Mouse (Mus musculus) hindbrain, postnatal 0 days (tissue): ENCODE data around the gene Sema4a. TPM values are rescaled to one million over a fixed set of nuclear protein-coding genes. Genes with fewer than 3 reads are reported as not detected.

Experiments
- ATAC-seq: fragments of 200-750 bp; cut with Nextera tagmentation; 2 replicates; pipeline ENCODE4 v1.8.0; 2017; ENCODE audit warnings: mild to moderate bottlenecking, moderate TSS enrichment, moderate library complexity
- DNase-seq: peaks from one replicate; pipeline ENCODE4 v3.0.0-alpha.2; 2015; ENCODE audit warnings: low spot score
- H3K27ac ChIP-seq: fragments of 300-500 bp; sonication (generic); 2 replicates; pipeline ENCODE4 v1.5.1; 2014; ENCODE audit warnings: mild to moderate bottlenecking
- H3K27me3 ChIP-seq: fragments of 300-500 bp; sonication (generic); 2 replicates; pipeline ENCODE4 v1.6.1; 2014; ENCODE audit warnings: low read length, mixed read lengths; ENCODE audit not compliant: insufficient read depth
- H3K36me3 ChIP-seq: fragments of 300-500 bp; sonication (generic); 2 replicates; pipeline ENCODE4 v1.6.1; 2014; ENCODE audit warnings: low read length, mixed read lengths; ENCODE audit not compliant: insufficient read depth
- H3K4me1 ChIP-seq: fragments of 300-500 bp; sonication (generic); 2 replicates; pipeline ENCODE4 v1.6.1; 2014; ENCODE audit warnings: antibody characterized with exemption, low read length, mixed read lengths; ENCODE audit not compliant: insufficient read depth
- H3K4me2 ChIP-seq: fragments of 300-500 bp; sonication (generic); 2 replicates; pipeline ENCODE4 v1.6.1; 2014; ENCODE audit warnings: low read depth, mild to moderate bottlenecking, low read length, moderate library complexity, mixed read lengths
- H3K4me3 ChIP-seq: fragments of 300-500 bp; sonication (generic); 2 replicates; pipeline ENCODE4 v1.5.1; 2014; ENCODE audit warnings: low read length
- H3K9ac ChIP-seq: fragments of 300-500 bp; sonication (generic); replicated peaks from 2 replicates; pipeline ENCODE4 v1.6.1; 2014; ENCODE audit warnings: mild to moderate bottlenecking, low read length, moderate library complexity, mixed read lengths
- H3K9me3 ChIP-seq: fragments of 300-500 bp; sonication (generic); 2 replicates; pipeline ENCODE4 v1.6.1; 2016; ENCODE audit warnings: low read length, mixed read lengths
- CTCF ChIP-seq: IDR thresholded peaks from 2 replicates; pipeline ENCODE4 v1.5.1; 2016; ENCODE audit warnings: antibody characterized with exemption, control low read depth, low read depth
- WGBS: fragments of 180-500 bp; shearing (Covaris S2); extraction: QIAGEN DNeasy Blood & Tissue Kit; methylation state at CpG from one replicate; pipeline ENCODE4 v1.1.7; 2014; 5-methylcytosine and 5-hydroxymethylcytosine counted together
- polyA plus RNA-seq: library from polyadenylated mRNA; unstranded; fragments of >200 nt; fragmentation: Nextera tagmentation; extraction: Ambion mirVana; gene quantifications from 2 replicates; pipeline ENCODE4 v1.2.1, GENCODE M21; 2015
- total RNA-seq: library from RNA; depleted of rRNA; stranded (reverse); fragments of >200 nt; gene quantifications from 2 replicates; pipeline ENCODE4 v1.2.3, GENCODE M21; 2014

The Sema4a gene
- total and polyA plus RNA-seq, 2 experiments from 2014 or later = 26.5 to 45.2 TPM

GRCm38 (mm10) chr3:88503505-88503863 lies 42.5 kb upstream of the Sema4a start:
- TF ChIP-seq CTCF = no peak
- 26% methylated on average over 4 of the region's 4 CpGs for WGBS
- H3K4me3 ChIP-seq = peak overlapping the region; percentile 69
- H3K27me3 ChIP-seq = no peaks in the 10 kb centered on the region
- H3K27ac ChIP-seq = peak overlapping the region; percentile 82
- H3K4me1 ChIP-seq = peaks cover 17% of the 10 kb centered on the region
- no peaks in the 10 kb centered on the region for H3K36me3 ChIP-seq
- H3K9ac ChIP-seq = peak overlapping the region; percentile 82; the same call in 1 of the 2 replicates
- DNase-seq (no peak), ATAC-seq (no peak; the same call in 1 of the 2 replicates)
- peak overlapping the region; percentile 90 for H3K4me2 ChIP-seq
- no peaks in the 10 kb centered on the region for H3K9me3 ChIP-seq

GRCm38 (mm10) chr3:88502641-88503504 lies 41.9 kb upstream of the Sema4a start:
- Histone ChIP-seq H3K27ac (peak overlapping the region; percentile 82), H3K27me3 (no peaks in the 10 kb centered on the region), H3K36me3 (no peaks in the 10 kb centered on the region), H3K4me3 (peak overlapping the region; percentile 69), H3K9ac (peak overlapping the region; percentile 82), H3K9me3 (no peaks in the 10 kb centered on the region), H3K4me1 (peaks cover 17% of the 10 kb centered on the region), H3K4me2 (peak overlapping the region; percentile 90)
- ATAC-seq = peak; percentile 93
- TF ChIP-seq CTCF = no peak
- WGBS = 1% methylated on average over 54 of the region's 55 CpGs
- peak; percentile 92 for DNase-seq

- H3K27ac ChIP-seq = peak overlapping the region; percentile 82; the same call in 1 of the 2 replicates
- peak overlapping the region; percentile 82 for H3K9ac ChIP-seq
- peak; percentile 50 for DNase-seq
- H3K4me3 ChIP-seq = peak overlapping the region; percentile 69
- ATAC-seq = peak; percentile 6; the same call in 1 of the 2 replicates
- whole genome bisulfite sequencing = 24% methylated on average over 11 of the region's 11 CpGs
- H3K27me3 ChIP-seq = no peaks in the 10 kb centered on the region
- TF ChIP-seq CTCF = no peak
- no peaks in the 10 kb centered on the region for H3K36me3 ChIP-seq
- H3K9me3 ChIP-seq = no peaks in the 10 kb centered on the region
- peaks cover 17% of the 10 kb centered on the region for H3K4me1 ChIP-seq
- peak overlapping the region; percentile 90 for H3K4me2 ChIP-seq
Observed at GRCm38 (mm10) chr3:88502031-88502571, 41.1 kb upstream of the Sema4a start.

- Histone ChIP-seq H3K4me3 (peak overlapping the region; percentile 69), H3K36me3 (no peaks in the 10 kb centered on the region), H3K27ac (0 out of 2 replicates have a peak overlapping the region, but pooled peaks have one; percentile 9), H3K4me1 (peaks cover 17% of the 10 kb centered on the region), H3K27me3 (no peaks in the 10 kb centered on the region), H3K9ac (peak overlapping the region; percentile 82; the same call in 1 of the 2 replicates), H3K4me2 (peak overlapping the region; percentile 90), H3K9me3 (no peaks in the 10 kb centered on the region)
- no peak for TF ChIP-seq CTCF
- 65% methylated on average over 6 of the region's 6 CpGs for WGBS
- DNase-seq (no peak), ATAC-seq (no peak)
Observed at GRCm38 (mm10) chr3:88501366-88502030, 40.5 kb upstream of the Sema4a start.

DNA sequence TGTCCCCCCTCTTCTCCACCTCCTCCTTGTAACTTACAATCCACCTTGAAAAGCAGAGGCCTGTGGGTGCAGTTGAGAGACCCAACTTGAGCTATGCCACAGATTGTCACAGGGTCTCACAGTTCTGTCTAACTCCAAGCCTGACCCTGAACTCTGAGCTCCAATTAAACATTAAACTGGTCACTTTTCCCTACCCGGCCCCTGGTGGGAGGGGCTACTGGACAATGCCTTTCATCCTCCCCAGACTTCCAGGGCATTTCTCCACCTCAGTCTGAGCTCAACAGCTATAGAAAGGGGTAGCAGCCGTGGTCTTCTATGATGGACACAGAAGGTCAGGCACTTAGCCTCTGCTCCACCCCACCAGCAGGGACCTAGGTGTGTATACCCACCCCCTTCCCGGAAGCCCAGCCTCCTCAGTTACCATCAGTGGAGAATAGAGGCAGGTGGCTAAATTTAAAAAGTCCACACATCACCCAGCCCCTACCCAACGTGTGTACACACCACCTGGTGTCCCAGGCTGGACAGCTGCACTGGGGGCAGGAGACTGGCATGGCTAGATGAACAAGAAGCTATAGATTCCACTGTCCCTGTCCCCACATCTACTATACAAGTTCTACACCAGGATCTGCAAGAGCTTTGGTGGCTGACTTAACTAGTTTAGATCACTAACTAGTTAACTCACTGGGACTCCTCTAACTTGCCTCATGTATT lies 39.8 kb upstream of the Sema4a start:
- ATAC-seq = no peak
- H3K4me2 ChIP-seq = peak overlapping the region; percentile 90

GRCm38 (mm10) chr3:88500087-88500486 lies 39.1 kb upstream of the Sema4a start:
- Histone ChIP-seq H3K4me3 (no peak overlapping the region), H3K4me2 (no peak overlapping the region), H3K9me3 (no peaks in the 10 kb centered on the region), H3K27me3 (no peaks in the 10 kb centered on the region), H3K36me3 (no peaks in the 10 kb centered on the region), H3K27ac (no peak overlapping the region), H3K4me1 (peaks cover 23% of the 10 kb centered on the region), H3K9ac (no peak overlapping the region)
- DNase-seq = no peak
- 84% methylated on average over 7 of the region's 7 CpGs for WGBS
- no peak for ATAC-seq
- no peak for TF ChIP-seq CTCF

More for the DNA sequence above, 39.8 kb upstream of the Sema4a start:
- H3K36me3 ChIP-seq = no peaks in the 10 kb centered on the region
- H3K27ac ChIP-seq = no peak overlapping the region
- H3K9me3 ChIP-seq = no peaks in the 10 kb centered on the region
- no peaks in the 10 kb centered on the region for H3K27me3 ChIP-seq
- peaks cover 18% of the 10 kb centered on the region for H3K4me1 ChIP-seq
- no peak overlapping the region for H3K4me3 ChIP-seq
- H3K9ac ChIP-seq = no peak overlapping the region
- no peak for TF ChIP-seq CTCF
- DNase-seq = no peak
- WGBS = 47% methylated on average over 4 of the region's 4 CpGs
